Mouse (Mus musculus): ENCODE data around the gene Sh3d19. TPM values are rescaled to one million over a fixed set of nuclear protein-coding genes. Genes with fewer than 3 reads are reported as not detected.

Sh3d19 gene
- polyA plus RNA-seq, 1 experiment from 2014 or later, result 29.0 TPM

- H3K27ac ChIP-seq, result no peak overlapping the region
- H3K4me3 ChIP-seq (replicated peaks; ENCODE audit: low read depth, low read length), result no peak overlapping the region
- no peaks in the 10 kb centered on the region for H3K9me3 ChIP-seq (replicated peaks; ENCODE audit: low read length)
- WGBS, result 88% methylated on average over 5 of the region's 5 CpGs
- DNase-seq (ENCODE audit: low spot score) (no peak), ATAC-seq (replicated peaks; ENCODE audit: low FRiP score, low read depth) (no peak)
- no peaks in the 10 kb centered on the region for H3K36me3 ChIP-seq (ENCODE audit: insufficient read depth, low read length)
- no peaks in the 10 kb centered on the region for H3K4me1 ChIP-seq (replicated peaks; ENCODE audit: insufficient read depth, low read length)
- no peaks in the 10 kb centered on the region for H3K27me3 ChIP-seq (ENCODE audit: insufficient read depth, low read length)
- no peak overlapping the region for H3K4me2 ChIP-seq (ENCODE audit: low read length)
- no peak for TF ChIP-seq CTCF (IDR thresholded peaks at IDR 0.05; ENCODE audit: low read depth)
- no peak overlapping the region for H3K9ac ChIP-seq (ENCODE audit: low read depth, low read length)
Observed at GRCm38 (mm10) chr3:85955704-85956103, 15.2 kb upstream of the Sh3d19 start.

GRCm38 (mm10) chr3:85959669-85960068 lies 11.2 kb upstream of the Sh3d19 start:
- 85% methylated on average over 1 of the region's 1 CpGs for WGBS
- H3K4me1 ChIP-seq (replicated peaks; ENCODE audit: insufficient read depth, low read length), result no peaks in the 10 kb centered on the region
- no peak overlapping the region for H3K9ac ChIP-seq (ENCODE audit: low read depth, low read length)
- no peak for TF ChIP-seq CTCF (IDR thresholded peaks at IDR 0.05; ENCODE audit: low read depth)
- no peak overlapping the region for H3K4me3 ChIP-seq (replicated peaks; ENCODE audit: low read depth, low read length)
- ATAC-seq (replicated peaks; ENCODE audit: low FRiP score, low read depth), result no peak; the same call in 1 of the 2 replicates
- no peak overlapping the region for H3K27ac ChIP-seq
- H3K4me2 ChIP-seq (ENCODE audit: low read length), result no peak overlapping the region
- H3K27me3 ChIP-seq (ENCODE audit: insufficient read depth, low read length), result no peaks in the 10 kb centered on the region
- H3K36me3 ChIP-seq (ENCODE audit: insufficient read depth, low read length), result no peaks in the 10 kb centered on the region
- DNase-seq (ENCODE audit: low spot score), result no peak
- no peaks in the 10 kb centered on the region for H3K9me3 ChIP-seq (replicated peaks; ENCODE audit: low read length)

- WGBS, result 12% methylated on average over 5 of the region's 5 CpGs
- DNase-seq (ENCODE audit: low spot score) (peak; percentile 79), ATAC-seq (replicated peaks; ENCODE audit: low FRiP score, low read depth) (no peak; the same call in 1 of the 2 replicates)
- Histone ChIP-seq H3K36me3 (ENCODE audit: insufficient read depth, low read length) (no peaks in the 10 kb centered on the region), H3K9me3 (replicated peaks; ENCODE audit: low read length) (no peaks in the 10 kb centered on the region), H3K4me3 (replicated peaks; ENCODE audit: low read depth, low read length) (no peak overlapping the region), H3K4me2 (ENCODE audit: low read length) (no peak overlapping the region), H3K9ac (ENCODE audit: low read depth, low read length) (no peak overlapping the region), H3K27ac (no peak overlapping the region), H3K4me1 (replicated peaks; ENCODE audit: insufficient read depth, low read length) (no peaks in the 10 kb centered on the region), H3K27me3 (ENCODE audit: insufficient read depth, low read length) (no peaks in the 10 kb centered on the region)
- TF ChIP-seq CTCF (IDR thresholded peaks at IDR 0.05; ENCODE audit: low read depth), result no peak
Observed at GRCm38 (mm10) chr3:85961134-85961533, 9.8 kb upstream of the Sh3d19 start.

GRCm38 (mm10) chr3:85965479-85965878 lies 5.4 kb upstream of the Sh3d19 start:
- 77% methylated on average over 4 of the region's 4 CpGs for WGBS
- ATAC-seq (replicated peaks; ENCODE audit: low FRiP score, low read depth) (no peak), DNase-seq (ENCODE audit: low spot score) (no peak)
- H3K27me3 ChIP-seq (ENCODE audit: insufficient read depth, low read length), result no peaks in the 10 kb centered on the region
- H3K36me3 ChIP-seq (ENCODE audit: insufficient read depth, low read length), result no peaks in the 10 kb centered on the region
- TF ChIP-seq CTCF (IDR thresholded peaks at IDR 0.05; ENCODE audit: low read depth), result no peak
- no peak overlapping the region for H3K9ac ChIP-seq (ENCODE audit: low read depth, low read length)
- no peaks in the 10 kb centered on the region for H3K4me1 ChIP-seq (replicated peaks; ENCODE audit: insufficient read depth, low read length)
- no peaks in the 10 kb centered on the region for H3K9me3 ChIP-seq (replicated peaks; ENCODE audit: low read length)
- H3K4me3 ChIP-seq (replicated peaks; ENCODE audit: low read depth, low read length), result no peak overlapping the region
- no peak overlapping the region for H3K27ac ChIP-seq
- no peak overlapping the region for H3K4me2 ChIP-seq (ENCODE audit: low read length)

GRCm38 (mm10) chr3:85969040-85969439 lies 1.9 kb upstream of the Sh3d19 start:
- WGBS, result 84% methylated on average over 8 of the region's 8 CpGs
- Histone ChIP-seq H3K4me3 (replicated peaks; ENCODE audit: low read depth, low read length) (no peak overlapping the region), H3K36me3 (ENCODE audit: insufficient read depth, low read length) (no peaks in the 10 kb centered on the region), H3K4me2 (ENCODE audit: low read length) (no peak overlapping the region), H3K27ac (no peak overlapping the region), H3K27me3 (ENCODE audit: insufficient read depth, low read length) (no peaks in the 10 kb centered on the region), H3K4me1 (replicated peaks; ENCODE audit: insufficient read depth, low read length) (no peaks in the 10 kb centered on the region), H3K9ac (ENCODE audit: low read depth, low read length) (no peak overlapping the region), H3K9me3 (replicated peaks; ENCODE audit: low read length) (no peaks in the 10 kb centered on the region)
- DNase-seq (ENCODE audit: low spot score) (no peak), ATAC-seq (replicated peaks; ENCODE audit: low FRiP score, low read depth) (no peak)
- TF ChIP-seq CTCF (IDR thresholded peaks at IDR 0.05; ENCODE audit: low read depth), result no peak

GRCm38 (mm10) chr3:85971599-85971975 lies 678 bp downstream of the Sh3d19 start:
- TF ChIP-seq CTCF (IDR thresholded peaks at IDR 0.05; ENCODE audit: low read depth), result no peak
- Histone ChIP-seq H3K4me3 (replicated peaks; ENCODE audit: low read depth, low read length) (peak overlapping the region; percentile 93), H3K27me3 (ENCODE audit: insufficient read depth, low read length) (no peaks in the 10 kb centered on the region), H3K9ac (ENCODE audit: low read depth, low read length) (peak overlapping the region; percentile 95), H3K4me2 (ENCODE audit: low read length) (peak overlapping the region; percentile 90), H3K4me1 (replicated peaks; ENCODE audit: insufficient read depth, low read length) (no peaks in the 10 kb centered on the region), H3K36me3 (ENCODE audit: insufficient read depth, low read length) (no peaks in the 10 kb centered on the region), H3K27ac (peak overlapping the region; percentile 95), H3K9me3 (replicated peaks; ENCODE audit: low read length) (no peaks in the 10 kb centered on the region)
- DNase-seq (ENCODE audit: low spot score) (peak; percentile 65), ATAC-seq (replicated peaks; ENCODE audit: low FRiP score, low read depth) (peak; percentile 76)
- WGBS, result 2% methylated on average over 13 of the region's 13 CpGs

Measured in kidney, postnatal 0 days (tissue).